Mouse (Mus musculus) macrophage (primary cell): ENCODE measurements around the gene Mdp1. TPM values are rescaled to one million over a fixed set of nuclear protein-coding genes. Genes with fewer than 3 reads are reported as not detected.

ENCODE experiments used
- H3K27ac ChIP-seq: fragments of 350-480 bp; formaldehyde crosslinking; 2 replicates; pipeline ENCODE4 v1.9.0; 2021
- H3K36me3 ChIP-seq: fragments of 350-480 bp; formaldehyde crosslinking; 2 replicates; pipeline ENCODE4 v1.9.0; 2021; ENCODE audit errors: inconsistent target
- H3K4me3 ChIP-seq: fragments of 350-480 bp; formaldehyde crosslinking; 2 replicates; pipeline ENCODE4 v1.9.0; 2021; ENCODE audit errors: inconsistent target
- H3K79me2 ChIP-seq: fragments of 350-480 bp; formaldehyde crosslinking; 2 replicates; pipeline ENCODE4 v1.9.0; 2021; ENCODE audit errors: inconsistent target
- WGBS: methylation state at CpG from one replicate; pipeline ENCODE4 v1.1.7; 2026; ENCODE audit warnings: inconsistent platforms; ENCODE audit not compliant: missing documents; 5-methylcytosine and 5-hydroxymethylcytosine counted together
- polyA plus RNA-seq: library from polyadenylated mRNA; stranded (reverse); fragments of 250-400 nt; gene quantifications from 3 replicates; pipeline ENCODE4 v1.2.4, GENCODE M21; 2018; ENCODE audit warnings: inconsistent platforms

Gene Mdp1
- polyA plus RNA-seq, 1 experiment from 2014 or later: 26.3 TPM

DNA sequence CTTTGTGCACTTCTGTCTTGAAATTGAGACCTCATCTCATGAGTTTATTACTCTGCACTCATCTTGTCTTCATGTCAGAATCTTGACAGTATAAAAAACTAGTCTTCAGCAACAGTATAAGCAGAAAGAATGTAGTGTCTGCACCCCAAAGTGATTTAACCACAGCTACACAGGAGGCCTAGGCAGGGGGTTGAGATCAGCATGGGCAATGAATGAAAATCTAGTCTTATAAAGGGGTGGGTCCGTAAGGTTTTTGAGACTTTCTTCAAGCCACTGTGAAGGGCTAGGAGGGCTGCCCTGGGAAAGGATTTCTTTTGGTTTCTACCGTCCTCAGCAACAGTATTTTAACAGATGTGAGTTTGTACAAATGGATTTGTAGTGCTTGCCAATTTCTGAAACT is 328 bp upstream of the Mdp1 start:
- H3K36me3 ChIP-seq: peaks cover 29% of the 10 kb centered on the region
- H3K27ac ChIP-seq: peak overlapping the region; percentile 54; the same call in 1 of the 2 replicates
- WGBS: 71% methylated on average over 2 of the region's 2 CpGs
- H3K4me3 ChIP-seq: peak overlapping the region; percentile 69
- peaks cover 13% of the 10 kb centered on the region for H3K79me2 ChIP-seq

DNA sequence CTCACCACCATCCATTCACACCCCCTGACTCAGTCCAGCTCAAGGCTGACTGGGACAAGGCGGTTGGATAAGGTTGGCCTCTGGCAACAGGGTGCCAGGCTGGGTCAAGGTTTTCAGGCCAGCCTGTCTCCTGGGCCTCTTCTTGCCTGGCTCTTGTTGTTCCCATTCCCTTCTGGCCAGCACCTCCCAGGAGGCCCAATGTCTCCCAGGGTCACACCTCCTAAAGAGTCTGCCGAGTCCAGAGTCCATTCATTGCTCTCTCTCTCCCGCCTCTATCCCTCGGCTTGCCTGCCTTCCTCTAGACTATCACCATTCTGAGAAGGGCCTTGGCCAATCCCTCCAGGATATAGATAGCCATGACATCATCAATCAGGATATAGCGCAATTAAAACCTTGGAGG is 2.3 kb downstream of the Mdp1 start:
- H3K27ac ChIP-seq: no peak overlapping the region
- H3K4me3 ChIP-seq: no peak overlapping the region
- H3K36me3 ChIP-seq: peaks cover 20% of the 10 kb centered on the region
- WGBS: 96% methylated on average over 5 of the region's 5 CpGs
- no peaks in the 10 kb centered on the region for H3K79me2 ChIP-seq

DNA sequence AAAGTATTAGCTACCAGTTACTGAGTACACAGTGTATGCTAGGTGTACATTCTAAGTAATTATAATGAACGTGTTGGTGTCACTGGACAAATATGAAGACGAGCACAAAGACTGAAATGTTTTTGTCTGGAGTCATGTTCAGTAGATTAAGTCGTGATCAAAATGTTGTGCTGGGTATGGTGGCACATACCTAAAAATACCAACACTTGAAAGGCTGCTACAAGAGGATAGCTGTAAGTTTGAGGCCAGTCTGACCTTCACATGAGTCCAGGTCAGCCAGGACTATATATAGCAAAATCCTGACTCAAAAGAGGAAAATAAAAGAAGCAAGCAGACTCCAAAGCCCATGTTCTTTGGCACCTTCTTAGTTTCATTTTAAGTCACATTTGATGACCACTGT is 3.4 kb downstream of the Mdp1 start:
- Histone ChIP-seq H3K36me3 (0 out of 2 replicates have a peak, but pooled peaks cover 12% of the 10 kb centered on the region), H3K4me3 (no peak overlapping the region), H3K27ac (no peak overlapping the region), H3K79me2 (no peaks in the 10 kb centered on the region)
- 85% methylated on average over 3 of the region's 3 CpGs for WGBS

DNA sequence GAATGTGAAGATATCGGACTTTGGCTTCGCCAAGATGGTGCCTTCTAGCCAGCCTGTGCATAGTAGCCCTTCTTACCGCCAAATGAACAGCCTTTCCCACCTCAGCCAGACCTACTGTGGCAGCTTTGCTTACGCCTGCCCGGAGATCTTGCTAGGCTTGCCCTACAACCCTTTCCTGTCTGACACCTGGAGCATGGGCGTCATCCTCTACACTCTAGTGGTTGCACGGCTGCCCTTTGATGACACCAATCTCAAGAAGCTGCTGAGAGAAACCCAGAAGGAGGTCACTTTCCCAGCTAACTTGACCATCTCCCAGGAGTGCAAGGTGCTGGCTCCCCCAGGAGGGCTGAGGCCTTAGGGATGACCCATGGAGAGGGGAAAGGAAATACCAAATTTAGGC is 8.8 kb downstream of the Mdp1 start:
- H3K79me2 ChIP-seq: peaks cover 1% of the 10 kb centered on the region; the same call in 1 of the 2 replicates
- 92% methylated on average over 7 of the region's 7 CpGs for WGBS
- no peaks in the 10 kb centered on the region for H3K36me3 ChIP-seq
- H3K4me3 ChIP-seq: no peak overlapping the region
- no peak overlapping the region for H3K27ac ChIP-seq

DNA sequence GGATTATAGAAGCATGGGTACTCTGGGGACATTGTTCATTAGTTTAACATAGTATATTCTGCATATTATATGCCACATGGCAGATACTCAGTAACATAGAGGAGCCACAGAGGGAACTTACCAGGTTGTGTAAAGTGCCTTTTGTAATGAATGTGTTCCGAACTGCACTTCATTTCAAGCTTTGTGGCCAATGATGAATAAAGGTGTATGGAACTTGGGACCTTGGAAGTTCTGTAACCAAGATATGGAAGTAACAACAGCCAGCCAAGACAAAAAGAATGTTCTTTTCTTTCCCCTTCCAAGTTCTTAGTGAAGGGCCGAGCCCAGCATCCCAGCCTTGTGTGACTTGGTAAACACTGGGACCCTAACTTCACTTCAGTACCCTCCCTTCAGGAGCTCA is 10.4 kb downstream of the Mdp1 start, which contains the start of gene Tssk4:
Tssk4 (plus strand) TSS at position 301 of the 400 bp plus-strand sequence.
- Histone ChIP-seq H3K4me3 (no peak within 1 kb of the TSS), H3K79me2 (peaks cover 18% of the 10 kb centered on the region), H3K36me3 (no peaks in the 10 kb centered on the region), H3K27ac (no peak within 1 kb of the TSS)
- WGBS: 95% methylated on average over 2 of the region's 2 CpGs

DNA sequence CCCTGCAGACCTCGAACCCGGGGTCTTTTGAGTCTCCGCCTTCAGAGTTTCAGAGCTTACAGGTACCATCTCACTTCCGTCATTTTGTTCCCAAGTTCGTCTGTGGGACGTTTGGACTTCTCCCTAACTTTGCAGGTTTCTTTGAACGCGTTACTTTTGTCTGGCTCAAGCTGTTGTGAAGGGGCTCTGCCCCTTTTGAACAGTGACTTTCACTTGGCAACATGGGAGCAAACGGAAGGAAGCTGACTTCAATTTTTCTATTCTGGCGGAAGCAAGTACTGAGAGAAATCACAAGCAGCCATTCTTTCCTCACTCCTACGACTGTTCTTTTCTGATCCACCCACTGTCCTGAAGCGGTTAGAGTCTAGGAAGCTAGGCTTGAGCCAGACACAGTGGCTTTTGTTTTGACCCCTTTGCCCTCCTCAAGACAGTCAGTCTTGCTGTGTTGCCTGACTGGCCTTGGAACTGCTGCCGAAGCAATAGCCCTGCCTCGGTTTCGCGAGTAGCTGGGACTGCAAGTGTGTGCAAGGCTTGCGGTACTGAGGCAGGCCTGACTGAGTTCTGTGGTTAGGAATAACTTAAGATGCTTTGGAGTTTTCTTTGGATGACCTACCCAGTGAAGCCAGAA is 15.9 kb downstream of the Mdp1 start:
- WGBS: 10% methylated on average over 17 of the region's 17 CpGs
- Histone ChIP-seq H3K4me3 (peak overlapping the region; percentile 89), H3K79me2 (peaks cover 63% of the 10 kb centered on the region), H3K27ac (peak overlapping the region; percentile 75), H3K36me3 (peaks cover 22% of the 10 kb centered on the region)

DNA sequence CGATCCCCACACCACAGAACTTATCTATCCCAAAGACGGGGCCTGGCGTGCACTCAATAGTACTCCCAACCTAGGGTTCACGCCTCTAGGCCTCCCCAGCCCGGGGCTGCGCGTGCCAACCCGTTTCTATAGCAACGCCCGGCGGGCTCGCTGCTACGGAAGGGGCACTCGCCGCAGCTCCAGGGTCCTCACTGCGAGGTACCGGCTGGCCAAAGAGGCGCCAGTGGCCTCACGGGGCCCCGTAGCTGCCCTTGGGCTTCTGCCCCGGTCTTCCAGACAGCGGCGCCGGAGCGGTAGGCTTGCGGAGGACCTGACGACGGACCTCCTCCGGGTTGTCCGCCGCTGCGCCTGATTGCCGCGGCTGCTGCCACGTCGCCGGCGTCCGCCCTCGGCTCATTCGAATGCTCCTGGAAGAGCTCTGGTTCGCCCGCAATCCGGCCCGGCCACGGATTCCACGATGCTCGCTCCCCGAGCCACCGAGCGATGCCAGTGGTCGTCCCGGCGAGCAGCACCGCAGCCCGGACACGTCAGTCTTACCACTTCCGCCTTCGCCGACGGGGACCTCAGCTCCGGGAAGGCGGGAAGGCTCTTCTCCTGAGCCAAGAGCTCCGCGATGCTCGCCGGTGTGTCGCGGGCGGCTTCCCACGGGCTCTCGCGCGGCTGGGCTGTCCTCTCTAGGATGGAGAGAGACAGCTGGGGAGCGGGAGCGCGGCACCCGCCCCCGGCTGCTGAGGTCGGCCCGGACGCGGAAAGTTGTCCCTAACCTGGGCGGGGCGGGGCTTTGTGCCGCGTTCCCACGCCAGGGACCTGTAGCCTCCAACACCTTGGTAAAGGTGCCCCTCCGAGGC is 17.0 kb downstream of the Mdp1 start, which contains the start of gene Tm9sf1:
Tm9sf1 (minus strand) TSS at position 747 of the 848 bp plus-strand sequence.
- Histone ChIP-seq H3K79me2 (peaks cover 63% of the 10 kb centered on the region), H3K36me3 (peaks cover 28% of the 10 kb centered on the region), H3K4me3 (peak within 1 kb of the TSS; percentile 89), H3K27ac (peak within 1 kb of the TSS; percentile 75)
- 0% methylated on average over 85 of the region's 89 CpGs for WGBS

DNA sequence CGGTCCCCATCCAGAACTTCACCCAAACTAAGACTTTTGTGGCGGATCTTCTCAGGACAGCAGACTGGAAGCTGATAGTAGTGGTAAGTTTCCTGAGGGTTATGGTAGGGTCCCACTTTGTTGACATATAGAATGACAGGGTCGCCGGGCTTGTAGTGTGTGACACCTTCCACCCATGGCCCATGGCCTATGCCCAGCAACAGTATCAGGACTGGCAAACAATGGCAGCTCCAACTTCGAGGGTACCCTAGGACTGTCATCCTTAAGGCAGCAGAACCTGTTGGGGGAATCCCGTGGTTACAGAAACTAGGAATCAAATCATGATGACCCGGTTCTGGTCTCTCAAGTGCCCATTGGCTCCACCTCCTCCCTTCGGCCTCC is 17.6 kb downstream of the Mdp1 start:
- peaks cover 63% of the 10 kb centered on the region for H3K79me2 ChIP-seq
- H3K27ac ChIP-seq: peak overlapping the region; percentile 69
- 27% methylated on average over 8 of the region's 8 CpGs for WGBS
- H3K4me3 ChIP-seq: peak overlapping the region; percentile 89
- H3K36me3 ChIP-seq: peaks cover 35% of the 10 kb centered on the region

DNA sequence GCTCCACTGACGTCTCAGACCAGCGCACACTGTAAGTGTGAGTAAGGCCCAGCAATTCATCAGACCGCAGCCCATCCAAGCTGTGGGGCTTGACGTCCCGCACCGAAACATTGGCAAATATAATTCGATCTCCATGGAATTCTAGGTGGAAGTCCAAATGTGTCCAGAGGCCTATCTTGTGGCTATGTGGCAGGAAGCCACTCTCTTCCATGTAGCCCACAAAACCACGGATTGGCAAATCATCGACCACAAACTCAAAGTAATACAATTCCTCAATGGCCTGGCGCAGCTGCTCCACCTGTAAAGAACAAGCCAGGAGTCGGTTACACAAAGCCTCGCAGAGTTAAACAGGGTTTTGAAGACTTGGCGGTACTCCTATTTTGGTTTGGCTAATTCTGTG is 19.0 kb downstream of the Mdp1 start:
- Histone ChIP-seq H3K79me2 (peaks cover 59% of the 10 kb centered on the region), H3K4me3 (no peak overlapping the region), H3K36me3 (peaks cover 37% of the 10 kb centered on the region), H3K27ac (no peak overlapping the region)
- WGBS: 70% methylated on average over 13 of the region's 13 CpGs

DNA sequence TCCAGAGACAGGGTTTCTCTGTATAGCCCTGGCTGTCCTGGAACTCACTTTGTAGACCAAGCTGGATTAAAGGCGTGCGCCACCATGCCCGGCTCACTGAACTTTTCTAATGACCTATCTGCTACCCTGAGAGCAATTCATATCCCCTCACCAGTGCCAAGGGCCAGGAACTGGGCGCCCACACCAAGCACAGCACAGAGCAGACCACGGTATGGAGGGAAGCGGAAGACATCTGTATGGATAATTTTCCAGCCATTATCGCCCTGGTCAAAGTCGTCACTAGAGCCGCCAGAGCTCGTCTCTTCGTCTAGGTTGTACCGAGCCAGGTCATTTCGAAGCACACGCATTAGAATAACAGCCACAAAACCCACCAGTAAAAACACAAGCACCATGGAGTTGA is 19.5 kb downstream of the Mdp1 start:
- WGBS: 95% methylated on average over 14 of the region's 14 CpGs
- H3K27ac ChIP-seq: no peak overlapping the region
- no peak overlapping the region for H3K4me3 ChIP-seq
- H3K79me2 ChIP-seq: peaks cover 54% of the 10 kb centered on the region
- H3K36me3 ChIP-seq: peaks cover 37% of the 10 kb centered on the region

DNA sequence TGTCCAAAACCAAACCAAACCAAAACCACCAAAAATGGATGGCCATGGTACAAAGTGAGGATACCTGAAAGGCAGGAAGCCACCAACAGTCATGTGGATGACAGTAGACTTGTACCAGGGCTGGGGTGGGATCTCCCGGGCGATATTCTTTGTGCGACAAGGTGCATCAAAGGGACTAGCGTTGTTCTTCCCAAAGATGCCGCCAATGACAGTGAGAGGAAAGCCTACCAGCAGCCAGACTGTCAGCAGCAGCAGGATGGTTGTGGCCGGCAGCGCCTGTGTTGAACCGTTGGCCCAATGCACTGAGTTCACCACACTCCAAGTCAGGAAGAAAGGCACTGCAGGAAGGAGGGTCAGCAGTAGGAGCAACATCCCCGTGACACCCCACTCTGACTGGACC is 22.5 kb downstream of the Mdp1 start, which contains the start of gene Gm49378:
Gm49378 (minus strand) TSS at position 101 of the 400 bp plus-strand sequence.
- Histone ChIP-seq H3K4me3 (no peak within 1 kb of the TSS), H3K27ac (no peak within 1 kb of the TSS), H3K36me3 (peaks cover 47% of the 10 kb centered on the region), H3K79me2 (peaks cover 31% of the 10 kb centered on the region)
- 97% methylated on average over 9 of the region's 9 CpGs for WGBS

DNA sequence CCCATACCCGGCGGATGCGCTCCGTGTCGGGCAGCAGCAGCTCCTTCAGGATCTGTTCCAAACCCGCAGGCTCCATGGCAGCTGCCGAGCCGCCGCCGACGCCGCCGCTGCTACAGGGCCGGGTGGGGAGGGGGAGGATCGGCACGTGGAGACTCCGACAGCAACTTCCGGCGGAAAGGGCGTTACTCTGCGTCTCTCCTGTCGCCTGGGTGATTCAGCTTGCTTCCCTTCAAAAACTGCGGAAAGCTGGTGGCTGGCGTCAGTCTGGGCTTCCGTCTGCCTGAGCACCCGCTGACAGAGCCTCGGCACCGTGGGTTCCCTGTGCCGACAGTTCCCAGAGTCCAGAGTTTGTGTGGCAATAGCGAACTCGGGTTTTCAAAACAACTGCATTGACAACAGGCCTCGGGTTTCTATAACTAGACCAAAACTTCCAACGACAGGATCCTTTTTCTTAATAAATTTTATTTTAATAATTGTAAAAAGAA is 24.7 kb downstream of the Mdp1 start, which contains the start of gene Ipo4:
Ipo4 (minus strand) TSS at position 435 of the 485 bp plus-strand sequence.
- Histone ChIP-seq H3K27ac (peak within 1 kb of the TSS; percentile 17), H3K4me3 (peak within 1 kb of the TSS; percentile 65), H3K79me2 (peaks cover 9% of the 10 kb centered on the region; the same call in 1 of the 2 replicates), H3K36me3 (peaks cover 60% of the 10 kb centered on the region)
- 3% methylated on average over 26 of the region's 33 CpGs for WGBS

DNA sequence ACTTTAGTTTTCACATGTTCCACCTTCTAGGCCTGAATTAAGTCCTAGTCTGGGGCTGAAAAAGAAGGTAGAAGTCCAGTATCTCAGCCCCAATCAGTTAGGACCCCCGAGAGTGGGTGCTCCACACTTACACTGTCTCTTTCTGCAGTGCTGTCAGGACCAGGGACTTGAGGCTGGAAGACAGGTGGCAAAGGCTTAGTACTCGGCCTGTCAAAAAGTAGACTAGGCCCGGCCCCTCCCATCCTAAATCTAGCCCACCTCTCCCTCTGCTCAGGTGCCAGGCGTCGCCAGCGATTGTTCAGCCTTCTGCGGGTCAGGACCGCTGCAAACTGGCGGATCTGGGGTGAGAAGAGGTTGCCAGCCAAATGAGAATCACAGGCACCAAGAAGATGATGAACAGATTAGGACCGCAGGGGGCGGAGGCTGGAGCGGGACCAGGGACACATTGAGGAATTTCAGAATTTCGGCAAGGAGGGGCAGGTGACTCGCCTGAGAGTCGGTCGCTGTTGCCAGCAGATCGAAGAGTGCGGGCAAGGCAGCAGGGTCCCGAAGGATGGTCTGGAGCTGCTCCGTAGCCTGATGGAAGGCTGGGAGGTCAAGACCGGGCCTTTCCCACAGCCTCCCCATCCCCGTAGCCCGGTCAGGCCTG is 25.3 kb downstream of the Mdp1 start:
- Histone ChIP-seq H3K36me3 (peaks cover 60% of the 10 kb centered on the region), H3K4me3 (peak overlapping the region; percentile 65), H3K27ac (peak overlapping the region; percentile 17; the same call in 1 of the 2 replicates), H3K79me2 (peaks cover 3% of the 10 kb centered on the region; the same call in 1 of the 2 replicates)
- 11% methylated on average over 22 of the region's 23 CpGs for whole genome bisulfite sequencing

DNA sequence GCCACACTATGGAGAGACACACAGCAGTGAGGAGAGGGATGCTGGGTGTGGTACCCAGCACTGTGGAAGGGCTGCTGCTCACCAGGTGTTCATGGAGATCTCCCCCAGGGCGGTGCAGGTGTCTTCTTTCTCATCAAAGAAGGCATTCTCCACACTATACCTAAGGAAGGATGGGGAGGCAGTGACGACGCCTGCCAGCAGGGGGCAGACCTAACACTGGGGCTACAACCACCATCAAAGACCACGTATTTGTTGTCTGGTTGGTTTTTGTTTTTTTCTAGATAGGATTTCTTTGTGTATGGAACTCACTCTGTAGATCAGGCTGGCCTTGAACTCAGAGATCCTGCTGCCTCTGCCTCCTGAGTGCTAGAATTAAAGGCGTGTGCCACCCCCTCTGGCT is 31.0 kb downstream of the Mdp1 start:
- Histone ChIP-seq H3K27ac (no peak overlapping the region), H3K79me2 (no peaks in the 10 kb centered on the region), H3K36me3 (peaks cover 67% of the 10 kb centered on the region; the same call in 1 of the 2 replicates), H3K4me3 (no peak overlapping the region)
- 62% methylated on average over 4 of the region's 5 CpGs for WGBS
